Mouse (Mus musculus) limb, embryonic 11.5 days (tissue): ENCODE data around the gene Uevld. TPM values are rescaled to one million over a fixed set of nuclear protein-coding genes. Genes with fewer than 3 reads are reported as not detected.
"Not testable (repeated sequence)": the region's sequence is repeated elsewhere in the genome, so short reads cannot be mapped to it uniquely, and the experiment has no call there.

ENCODE experiments used
- ATAC-seq: fragments of 200-750 bp; cut with Nextera tagmentation; 2 replicates; pipeline ENCODE4 v1.8.0; 2017; ENCODE audit warnings: low read depth; ENCODE audit not compliant: insufficient number of reproducible peaks, low FRiP score, low TSS enrichment
- DNase-seq: peaks from one replicate; pipeline ENCODE4 v3.0.0-alpha.2; 2015; ENCODE audit warnings: low spot score
- H3K27ac ChIP-seq: fragments of 300-500 bp; sonication (generic); replicated peaks from 2 replicates; pipeline ENCODE4 v1.5.1; 2014; ENCODE audit warnings: low read depth, mild to moderate bottlenecking, low read length
- H3K27me3 ChIP-seq: fragments of 300-500 bp; sonication (generic); 2 replicates; pipeline ENCODE4 v1.6.1; 2014; ENCODE audit warnings: mild to moderate bottlenecking, low read length, mixed read lengths; ENCODE audit not compliant: control insufficient read depth, insufficient read depth
- H3K36me3 ChIP-seq: fragments of 300-500 bp; sonication (generic); 2 replicates; pipeline ENCODE4 v1.6.1; 2014; ENCODE audit warnings: mild to moderate bottlenecking, low read length, moderate library complexity, mixed read lengths; ENCODE audit not compliant: control insufficient read depth, insufficient read depth
- H3K4me1 ChIP-seq: fragments of 300-500 bp; sonication (generic); 2 replicates; pipeline ENCODE4 v1.6.1; 2014; ENCODE audit warnings: low read length, mixed read lengths; ENCODE audit not compliant: control insufficient read depth, insufficient read depth
- H3K4me2 ChIP-seq: fragments of 300-500 bp; sonication (generic); 2 replicates; pipeline ENCODE4 v1.6.1; 2014; ENCODE audit warnings: low read depth, mild to moderate bottlenecking, moderate library complexity; ENCODE audit not compliant: severe bottlenecking
- H3K4me3 ChIP-seq: fragments of 300-500 bp; sonication (generic); 2 replicates; pipeline ENCODE4 v1.5.1; 2014; ENCODE audit warnings: low read depth, low read length
- H3K9ac ChIP-seq: fragments of 300-500 bp; sonication (generic); 2 replicates; pipeline ENCODE4 v1.6.1; 2014; ENCODE audit warnings: mild to moderate bottlenecking, low read length
- H3K9me3 ChIP-seq: fragments of 300-500 bp; sonication (generic); 2 replicates; pipeline ENCODE4 v1.6.1; 2016; ENCODE audit warnings: low read length; ENCODE audit not compliant: control insufficient read depth
- WGBS: fragments of 180-500 bp; shearing (Covaris S2); extraction: QIAGEN DNeasy Blood & Tissue Kit; methylation state at CpG from one replicate; pipeline ENCODE4 v1.1.7; 2014; 5-methylcytosine and 5-hydroxymethylcytosine counted together
- polyA plus RNA-seq: library from polyadenylated mRNA; unstranded; fragments of >200 nt; fragmentation: Nextera tagmentation; extraction: Ambion mirVana; gene quantifications from 2 replicates; pipeline ENCODE4 v1.2.1, GENCODE M21; 2014

The Uevld gene
- polyA plus RNA-seq, 1 experiment from 2014 or later, result 14.3 TPM

DNA sequence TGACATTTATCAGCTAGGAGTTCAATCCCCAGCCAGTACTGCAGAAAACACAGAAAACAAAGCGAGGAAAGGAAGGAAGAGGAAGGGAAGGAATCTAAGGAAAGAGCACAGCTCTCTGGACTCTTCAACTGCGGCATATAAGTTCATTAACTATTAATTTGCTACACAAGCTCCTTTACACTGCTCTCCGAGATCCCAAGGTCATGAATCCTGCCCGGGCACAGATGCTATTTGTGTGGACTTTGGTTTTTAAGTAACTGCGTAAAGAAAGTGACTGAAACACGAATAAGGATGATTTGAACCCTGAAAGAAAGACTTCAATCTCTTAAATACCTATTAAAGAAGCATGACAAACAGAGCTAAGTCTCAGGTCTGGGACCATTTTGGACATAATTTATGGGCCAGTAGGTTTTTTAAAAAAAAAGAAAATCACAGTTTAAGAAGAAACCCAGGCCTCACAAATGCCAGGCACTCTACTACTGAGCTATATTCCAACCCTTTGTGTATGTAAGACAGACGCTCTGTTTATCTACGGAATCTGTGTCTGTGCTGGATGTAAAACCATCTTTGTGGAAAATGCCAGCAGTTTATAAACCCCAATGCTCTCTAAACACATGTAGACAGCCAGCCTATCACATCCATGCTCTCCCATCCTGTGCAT lies 41.8 kb upstream of the Uevld start:
- H3K4me3 ChIP-seq, result no peak overlapping the region
- ATAC-seq, result no peak

GRCm38 (mm10) chr7:46998942-46999341 lies 40.6 kb upstream of the Uevld start:
- WGBS, result 95% methylated on average over 2 of the region's 2 CpGs
- Histone ChIP-seq H3K4me2 (no peak overlapping the region), H3K36me3 (peaks cover 20% of the 10 kb centered on the region; the same call in 1 of the 2 replicates), H3K4me1 (no peaks in the 10 kb centered on the region), H3K27ac (no peak overlapping the region), H3K9me3 (no peaks in the 10 kb centered on the region), H3K4me3 (no peak overlapping the region), H3K9ac (no peak overlapping the region), H3K27me3 (no peaks in the 10 kb centered on the region)
- DNase-seq (no peak), ATAC-seq (no peak)

More for the DNA sequence above, 41.8 kb upstream of the Uevld start:
- no peak for DNase-seq
- no peaks in the 10 kb centered on the region for H3K4me1 ChIP-seq
- no peaks in the 10 kb centered on the region for H3K27me3 ChIP-seq
- H3K4me2 ChIP-seq, result no peak overlapping the region
- 87% methylated on average over 8 of the region's 8 CpGs for WGBS
- H3K9ac ChIP-seq, result no peak overlapping the region
- H3K27ac ChIP-seq, result no peak overlapping the region
- H3K9me3 ChIP-seq, result no peaks in the 10 kb centered on the region
- H3K36me3 ChIP-seq, result peaks cover 13% of the 10 kb centered on the region; the same call in 1 of the 2 replicates

DNA sequence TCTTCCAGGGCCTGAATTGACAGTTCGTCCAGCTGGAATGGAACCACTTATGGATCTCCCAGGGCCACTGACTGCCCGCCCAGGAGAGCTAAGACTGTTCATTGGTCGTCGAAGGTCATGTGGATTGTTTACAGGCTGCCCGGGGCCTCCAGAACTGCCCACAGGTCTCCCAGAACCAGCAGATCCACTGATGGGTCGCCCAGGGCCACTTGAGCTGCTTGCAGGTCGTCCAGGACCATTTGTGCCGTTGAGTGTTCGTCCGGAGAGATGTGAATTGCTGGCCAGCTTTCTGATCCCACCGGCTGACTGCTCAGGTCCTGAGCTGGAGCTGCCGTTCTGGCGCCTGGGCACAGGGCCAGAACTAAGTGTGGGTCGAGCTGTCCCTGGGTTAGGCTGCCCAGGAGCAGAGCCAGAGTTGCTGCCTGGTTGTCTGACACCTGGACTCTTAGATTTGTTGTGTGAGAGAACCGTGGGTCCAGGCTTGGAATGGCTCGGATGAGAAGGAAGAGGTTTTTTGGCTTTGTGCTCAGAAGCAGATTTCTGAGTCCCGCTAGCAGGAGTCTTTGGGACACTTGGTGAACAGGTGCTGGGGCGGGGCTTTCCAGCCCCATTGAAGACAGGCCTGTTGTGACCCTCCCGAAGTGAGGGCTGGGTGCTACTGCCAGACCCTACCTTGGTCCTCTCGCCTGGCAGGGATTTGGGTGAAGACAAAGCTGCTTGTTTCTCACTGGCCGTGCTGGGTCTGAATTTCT lies 39.5 kb upstream of the Uevld start:
- H3K4me3 ChIP-seq, result no peak overlapping the region
- H3K9ac ChIP-seq, result no peak overlapping the region
- 87% methylated on average over 21 of the region's 21 CpGs for WGBS
- H3K27ac ChIP-seq, result no peak overlapping the region
- no peaks in the 10 kb centered on the region for H3K9me3 ChIP-seq
- no peaks in the 10 kb centered on the region for H3K4me1 ChIP-seq
- no peaks in the 10 kb centered on the region for H3K27me3 ChIP-seq
- ATAC-seq (no peak), DNase-seq (no peak)
- peaks cover 23% of the 10 kb centered on the region; the same call in 1 of the 2 replicates for H3K36me3 ChIP-seq
- H3K4me2 ChIP-seq, result no peak overlapping the region

- H3K36me3 ChIP-seq, result peaks cover 23% of the 10 kb centered on the region; the same call in 1 of the 2 replicates
- no peaks in the 10 kb centered on the region for H3K4me1 ChIP-seq
- H3K4me3 ChIP-seq, result no peak overlapping the region
- no peak overlapping the region for H3K27ac ChIP-seq
- H3K4me2 ChIP-seq, result no peak overlapping the region
- no peak overlapping the region for H3K9ac ChIP-seq
- ATAC-seq (no peak), DNase-seq (no peak)
- H3K9me3 ChIP-seq, result no peaks in the 10 kb centered on the region
- 89% methylated on average over 4 of the region's 4 CpGs for WGBS
- H3K27me3 ChIP-seq, result no peaks in the 10 kb centered on the region
These were observed 38.7 kb upstream of the Uevld start for GRCm38 (mm10) chr7:46997008-46997407.

DNA sequence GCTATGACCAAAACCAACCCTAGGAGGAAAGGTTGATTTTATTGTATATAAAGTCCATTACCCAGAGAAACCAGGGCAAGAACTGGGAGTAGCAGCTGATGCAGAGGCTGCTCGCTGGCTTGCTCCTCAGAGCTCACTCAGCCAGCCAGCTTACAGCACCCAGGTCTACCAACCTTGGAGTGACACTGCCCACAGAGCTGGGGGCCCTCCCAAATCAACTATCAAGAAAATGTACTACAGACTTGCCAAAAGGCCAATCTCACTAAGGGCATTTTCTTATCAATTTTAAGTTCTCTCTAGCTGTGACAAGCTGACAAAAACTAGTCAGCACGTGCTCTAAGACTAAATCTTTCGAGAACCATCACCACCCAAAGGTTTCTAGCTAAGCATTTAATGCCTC lies 37.2 kb upstream of the Uevld start:
- ATAC-seq, result no peak
- WGBS, result 89% methylated on average over 3 of the region's 3 CpGs
- Histone ChIP-seq H3K27me3 (no peaks in the 10 kb centered on the region), H3K4me1 (no peaks in the 10 kb centered on the region), H3K27ac (no peak overlapping the region), H3K4me2 (no peak overlapping the region), H3K9me3 (no peaks in the 10 kb centered on the region), H3K9ac (no peak overlapping the region), H3K36me3 (peaks cover 23% of the 10 kb centered on the region; the same call in 1 of the 2 replicates), H3K4me3 (no peak overlapping the region)
- no peak for DNase-seq

DNA sequence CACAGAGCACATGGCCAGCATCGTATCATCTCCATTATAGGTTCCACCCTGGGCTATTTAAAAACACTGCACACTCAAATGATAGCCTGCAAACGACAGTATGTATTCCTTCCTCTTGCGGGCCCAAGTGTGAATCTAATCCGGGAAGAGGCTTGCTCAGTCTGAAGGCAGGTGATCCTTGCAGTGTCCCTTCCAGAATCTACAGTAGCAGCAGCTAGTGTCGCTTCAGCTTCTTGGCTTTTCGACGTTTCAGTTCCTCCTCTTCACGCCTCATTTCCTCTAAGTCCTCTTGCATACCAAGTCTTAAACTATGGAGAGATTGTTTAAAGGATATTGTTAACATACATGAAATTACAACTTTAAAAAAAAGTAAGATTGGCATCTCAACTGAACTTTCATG lies 34.8 kb upstream of the Uevld start:
- H3K9me3 ChIP-seq, result no peaks in the 10 kb centered on the region
- no peaks in the 10 kb centered on the region for H3K4me1 ChIP-seq
- no peaks in the 10 kb centered on the region for H3K27me3 ChIP-seq
- no peak overlapping the region for H3K4me3 ChIP-seq
- ATAC-seq (no peak), DNase-seq (no peak)
- peaks cover 18% of the 10 kb centered on the region; the same call in 1 of the 2 replicates for H3K36me3 ChIP-seq
- no peak overlapping the region for H3K9ac ChIP-seq
- no peak overlapping the region for H3K4me2 ChIP-seq
- WGBS, result 89% methylated on average over 8 of the region's 8 CpGs
- H3K27ac ChIP-seq, result no peak overlapping the region

DNA sequence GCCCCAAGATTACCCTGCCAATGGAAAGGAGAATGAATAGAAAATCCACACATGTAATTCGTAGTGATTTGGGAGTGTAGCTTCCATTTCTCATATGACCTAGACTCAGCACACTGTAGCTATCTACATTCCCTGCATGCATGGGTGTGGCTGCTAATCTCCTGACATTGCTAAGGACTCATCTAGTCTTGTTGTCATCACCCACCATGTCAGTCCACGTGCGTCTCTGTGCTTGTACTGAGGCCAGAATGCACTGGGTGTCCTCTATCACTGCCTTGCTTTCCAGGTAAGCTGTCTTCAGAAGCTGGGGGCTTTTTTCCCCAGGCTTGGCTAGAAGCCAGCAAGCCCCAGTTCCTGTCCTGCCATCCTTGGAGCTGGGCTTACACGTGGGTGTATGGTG lies 31.1 kb upstream of the Uevld start:
- not testable (repeated sequence) for H3K9me3 ChIP-seq

DNA sequence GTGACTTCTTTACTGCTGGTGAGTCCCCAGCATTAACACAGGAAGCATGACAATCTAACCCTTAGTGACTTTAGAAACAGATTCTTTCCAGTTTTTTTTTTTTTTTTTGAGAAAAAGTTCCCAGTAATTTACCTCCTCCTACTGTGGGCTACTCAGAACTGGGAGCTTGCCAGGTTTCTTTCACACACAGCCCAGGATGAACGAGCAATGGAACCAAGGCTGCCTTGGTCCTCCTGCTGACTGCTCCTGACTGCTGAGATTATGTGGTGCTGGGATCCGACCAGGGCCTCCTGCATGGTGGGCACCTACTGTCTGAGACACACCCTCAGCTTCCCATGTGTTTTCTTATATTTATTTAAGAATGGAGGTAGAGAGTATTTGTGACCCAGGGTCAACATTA lies 28.7 kb upstream of the Uevld start:
- H3K9me3 ChIP-seq, result no peaks in the 10 kb centered on the region
- no peak overlapping the region for H3K4me2 ChIP-seq
- WGBS, result 58% methylated on average over 2 of the region's 2 CpGs
- H3K27me3 ChIP-seq, result no peaks in the 10 kb centered on the region
- no peak overlapping the region for H3K27ac ChIP-seq
- ATAC-seq (no peak), DNase-seq (no peak)
- no peaks in the 10 kb centered on the region for H3K36me3 ChIP-seq
- no peaks in the 10 kb centered on the region for H3K4me1 ChIP-seq
- H3K4me3 ChIP-seq, result no peak overlapping the region
- H3K9ac ChIP-seq, result no peak overlapping the region

More for the DNA sequence above, 31.1 kb upstream of the Uevld start:
- not testable (repeated sequence) for H3K9ac ChIP-seq, ATAC-seq, H3K27ac ChIP-seq, H3K27me3 ChIP-seq, H3K4me1 ChIP-seq, H3K4me2 ChIP-seq, H3K36me3 ChIP-seq, H3K4me3 ChIP-seq, DNase-seq
- 84% methylated on average over 4 of the region's 4 CpGs for WGBS
